In the genomic region with DNA sequence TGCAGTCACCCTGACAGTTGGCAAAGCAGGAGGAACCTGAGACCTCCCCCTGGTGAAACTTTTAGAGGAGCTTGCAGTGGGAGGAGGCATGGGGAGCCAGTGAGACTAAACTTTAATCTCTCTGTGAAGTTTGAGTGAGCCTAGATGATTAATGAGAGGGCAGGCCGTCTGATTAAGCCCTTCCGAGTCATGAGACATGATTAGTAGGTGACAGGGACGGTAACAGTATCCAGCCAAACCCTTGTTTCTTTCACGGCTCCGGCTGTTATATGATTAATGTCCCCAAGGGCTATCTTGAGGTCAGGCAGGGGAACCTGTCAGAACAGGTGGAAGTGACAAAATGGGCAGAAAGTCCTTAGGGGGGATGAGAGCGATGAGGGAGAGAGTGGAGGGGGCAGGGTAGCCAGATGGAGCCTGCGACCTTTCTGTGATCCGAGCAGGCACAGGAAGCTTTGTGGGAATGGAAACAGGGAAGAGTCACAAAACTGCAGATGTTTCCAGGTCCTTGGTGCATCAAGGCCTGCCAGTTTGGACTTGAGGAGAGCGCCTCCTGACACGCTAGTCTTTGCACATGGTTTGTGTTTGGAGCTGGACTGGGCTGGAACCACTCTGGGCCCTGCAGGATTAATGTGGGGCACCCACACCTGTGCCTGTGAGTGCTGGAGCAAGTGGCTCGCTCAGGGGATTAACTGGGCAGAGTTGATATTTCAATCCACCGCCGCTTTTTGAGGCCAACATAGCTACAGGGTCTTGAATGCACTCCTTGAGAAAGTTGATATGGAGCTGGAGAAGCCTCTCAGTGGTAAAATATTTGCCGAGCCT, we compare ENCODE assay signal across 11 mouse cellular contexts.
A peak's percentile ranks its signal among the peaks of the same experiment; 100 is the strongest.
DNase-seq lines count a peak whose midpoint lies in the region; ATAC-seq and TF ChIP-seq lines count a peak whose summit lies in the region.
"Had no signal": no experiment of that assay in that cellular context is flagged by ENCODE, and none has a peak within 500 bp of the region (broad histone marks: within the 10 kb centered on the region; RNA-seq: fewer than 3 reads in every experiment).

No protein-coding gene starts in this region.

- peak overlapping the region; percentile 11; the same call in 1 of the 2 replicates for H3K9ac ChIP-seq in lung, embryonic 15.5 days
- H3K9ac ChIP-seq in embryonic facial prominence, embryonic 12.5 days: no peak overlapping the region
- H3K9ac ChIP-seq: liver, embryonic 15.5 days; neural tube, embryonic 12.5 days had no signal

- DNase-seq in lung, adult 2 months: no peak
- DNase-seq in kidney, adult 8-10 months: peak; percentile 67 to 75
- peak; percentile 29 for DNase-seq in retina, embryonic 14.5 days (ENCODE audit: low spot score)
- no peak for DNase-seq in layer of hippocampus, adult 8-10 months (ENCODE audit: low spot score in 2 of 2)
- DNase-seq in right cerebral cortex, postnatal 36 days (ENCODE audit: low spot score in 2 of 2): no peak
- DNase-seq: cerebellum, adult 11-12 months had no signal

- peak overlapping the region; percentile 37 for H3K4me2 ChIP-seq in lung, embryonic 15.5 days
- H3K4me2 ChIP-seq in embryonic facial prominence, embryonic 12.5 days (replicated peaks): no peak overlapping the region
- H3K4me2 ChIP-seq: liver, embryonic 15.5 days; neural tube, embryonic 12.5 days had no signal

- H3K4me3 ChIP-seq in lung, embryonic 15.5 days: no peak overlapping the region
- H3K4me3 ChIP-seq in lung, adult 2 months (replicated peaks; ENCODE audit: extremely low read depth, low read depth, low read length): no peak overlapping the region
- no peak overlapping the region for H3K4me3 ChIP-seq in embryonic facial prominence, embryonic 12.5 days
- H3K4me3 ChIP-seq: heart, adult 2 months; liver, embryonic 15.5 days; neural tube, embryonic 12.5 days had no signal

- peak overlapping the region; percentile 77 for H3K27ac ChIP-seq in lung, embryonic 15.5 days
- H3K27ac ChIP-seq in embryonic facial prominence, embryonic 12.5 days: no peak overlapping the region
- H3K27ac ChIP-seq: heart, adult 2 months; liver, embryonic 15.5 days; neural tube, embryonic 12.5 days had no signal

- H3K36me3 ChIP-seq in lung, embryonic 15.5 days: no peaks in the 10 kb centered on the region
- H3K36me3 ChIP-seq in embryonic facial prominence, embryonic 12.5 days: no peaks in the 10 kb centered on the region
- H3K36me3 ChIP-seq: liver, embryonic 15.5 days; neural tube, embryonic 12.5 days had no signal

- H3K27me3 ChIP-seq in lung, embryonic 15.5 days: no peaks in the 10 kb centered on the region
- 0 out of 2 replicates have a peak, but pooled peaks cover 2% of the 10 kb centered on the region for H3K27me3 ChIP-seq in embryonic facial prominence, embryonic 12.5 days
- H3K27me3 ChIP-seq: liver, embryonic 15.5 days; neural tube, embryonic 12.5 days had no signal

- ATAC-seq in lung, embryonic 15.5 days (ENCODE audit: borderline replicate concordance, extremely low read depth, low FRiP score, low TSS enrichment): no peak
- ATAC-seq in embryonic facial prominence, embryonic 12.5 days (ENCODE audit: insufficient number of reproducible peaks, insufficient read depth, low FRiP score, low TSS enrichment): peak; percentile 58; the same call in 1 of the 2 replicates

- no peak for TF ChIP-seq CTCF in lung, adult 2 months (IDR thresholded peaks at IDR 0.05; ENCODE audit: insufficient read depth, low read length)

- no peak for TF ChIP-seq POLR2A in lung, adult 2 months (IDR thresholded peaks at IDR 0.05; ENCODE audit: borderline replicate concordance, extremely low read depth, low read depth, low read length)

- peaks cover 48% of the 10 kb centered on the region for H3K4me1 ChIP-seq in lung, embryonic 15.5 days
- peaks cover 15% of the 10 kb centered on the region for H3K4me1 ChIP-seq in lung, adult 2 months (ENCODE audit: control insufficient read depth, insufficient read depth, low read length)
- peaks cover 48% of the 10 kb centered on the region for H3K4me1 ChIP-seq in embryonic facial prominence, embryonic 12.5 days
- H3K4me1 ChIP-seq: liver, embryonic 15.5 days had no signal

- 30% methylated on average over 14 of the region's 14 CpGs for WGBS in lung, embryonic 15.5 days
- WGBS in lung, adult 2 months: 54% methylated on average over 14 of the region's 14 CpGs
- WGBS in embryonic facial prominence, embryonic 12.5 days: 29% methylated on average over 14 of the region's 14 CpGs

- no peaks in the 10 kb centered on the region for H3K9me3 ChIP-seq in lung, embryonic 15.5 days
- H3K9me3 ChIP-seq in embryonic facial prominence, embryonic 12.5 days: no peaks in the 10 kb centered on the region
- H3K9me3 ChIP-seq: liver, embryonic 15.5 days; neural tube, embryonic 12.5 days had no signal

Comparison
In these comparisons a context has a peak if more than half of its experiments do, and no peak if none do; other contexts are left out.
1. DNase-seq: peak in kidney, adult 8-10 months (2 of 2) and retina, embryonic 14.5 days (single experiment); none in lung, adult 2 months (single experiment), layer of hippocampus, adult 8-10 months (0 of 2) and right cerebral cortex, postnatal 36 days (0 of 2).